Mouse (Mus musculus): ENCODE measurements around the gene Trim27. TPM values are rescaled to one million over a fixed set of nuclear protein-coding genes. Genes with fewer than 3 reads are reported as not detected.

Trim27 gene
- polyA plus RNA-seq, 1 experiment from 2014 or later: 58.5 TPM

DNA sequence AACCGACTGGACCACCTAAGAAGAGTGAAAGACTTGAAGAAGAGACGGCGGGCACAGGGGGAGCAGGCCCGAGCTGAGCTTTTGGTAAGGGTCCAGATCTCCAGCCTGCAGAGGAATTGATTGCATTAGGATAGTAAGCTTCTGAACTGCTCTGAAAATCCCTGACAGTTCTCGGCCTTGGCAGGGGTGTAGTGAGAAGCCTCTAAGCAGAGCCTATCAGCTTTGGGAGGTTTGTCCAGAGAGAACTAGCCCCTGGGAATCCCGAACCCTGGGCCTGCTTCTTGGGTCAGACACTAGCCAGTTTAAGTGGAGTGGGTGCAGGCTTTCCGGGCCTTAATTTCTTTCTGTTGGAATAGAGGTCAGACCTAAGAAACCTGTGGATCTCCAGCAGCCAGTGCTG, 2.8 kb downstream of the Trim27 start:
- DNase-seq (ENCODE audit: low spot score): no peak
- peaks cover 4% of the 10 kb centered on the region; the same call in 1 of the 2 replicates for H3K4me1 ChIP-seq (replicated peaks; ENCODE audit: control insufficient read depth, insufficient read depth)
- peaks cover 13% of the 10 kb centered on the region; the same call in 1 of the 2 replicates for H3K36me3 ChIP-seq (ENCODE audit: control insufficient read depth, insufficient read depth, low read length)
- WGBS: 58% methylated on average over 7 of the region's 7 CpGs
- ATAC-seq (ENCODE audit: low FRiP score, low TSS enrichment): no peak
- no peak overlapping the region for H3K27ac ChIP-seq (replicated peaks)
- H3K4me2 ChIP-seq (replicated peaks; ENCODE audit: low read depth): peak overlapping the region; percentile 88
- peak overlapping the region; percentile 35; the same call in 1 of the 2 replicates for H3K9ac ChIP-seq (ENCODE audit: low read length)
- no peak for TF ChIP-seq CTCF (IDR thresholded peaks at IDR 0.05; ENCODE audit: low read depth)
- no peak for TF ChIP-seq EP300 (optimal IDR thresholded peaks at IDR 0.05)
- 0 out of 2 replicates have a peak overlapping the region, but pooled peaks have one; percentile 96 for H3K4me3 ChIP-seq (ENCODE audit: low read depth, low read length)
- no peaks in the 10 kb centered on the region for H3K9me3 ChIP-seq (ENCODE audit: control insufficient read depth, low read length)
- H3K27me3 ChIP-seq (ENCODE audit: control insufficient read depth, insufficient read depth, low read length): no peaks in the 10 kb centered on the region

DNA sequence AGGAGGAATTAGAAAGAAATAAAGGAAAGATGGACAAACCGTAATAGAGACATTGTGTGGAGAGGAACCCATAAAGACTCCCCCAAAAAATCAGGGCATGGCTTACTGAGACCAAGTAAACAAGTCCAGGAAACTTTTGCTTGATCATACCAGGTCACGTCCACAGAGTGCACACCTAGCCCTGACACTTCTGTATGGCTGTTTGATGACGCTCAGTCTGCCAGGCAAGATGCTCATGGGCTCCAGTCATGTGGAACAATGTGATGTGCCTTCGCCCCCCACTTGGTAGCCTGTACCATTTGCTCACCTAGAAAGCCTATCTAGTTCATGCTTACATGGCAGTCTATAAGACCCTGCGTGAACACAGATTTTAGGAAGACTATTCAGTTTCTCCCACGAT, 3.8 kb downstream of the Trim27 start:
- TF ChIP-seq CTCF (IDR thresholded peaks at IDR 0.05; ENCODE audit: low read depth): no peak
- TF ChIP-seq EP300 (optimal IDR thresholded peaks at IDR 0.05): no peak
- H3K36me3 ChIP-seq (ENCODE audit: control insufficient read depth, insufficient read depth, low read length): peaks cover 13% of the 10 kb centered on the region; the same call in 1 of the 2 replicates
- no peak overlapping the region for H3K4me2 ChIP-seq (replicated peaks; ENCODE audit: low read depth)
- ATAC-seq (ENCODE audit: low FRiP score, low TSS enrichment): no peak
- H3K4me3 ChIP-seq (ENCODE audit: low read depth, low read length): no peak overlapping the region
- no peaks in the 10 kb centered on the region for H3K9me3 ChIP-seq (ENCODE audit: control insufficient read depth, low read length)
- WGBS: 94% methylated on average over 6 of the region's 6 CpGs
- no peak overlapping the region for H3K9ac ChIP-seq (ENCODE audit: low read length)
- H3K27me3 ChIP-seq (ENCODE audit: control insufficient read depth, insufficient read depth, low read length): no peaks in the 10 kb centered on the region
- peaks cover 4% of the 10 kb centered on the region; the same call in 1 of the 2 replicates for H3K4me1 ChIP-seq (replicated peaks; ENCODE audit: control insufficient read depth, insufficient read depth)
- no peak overlapping the region for H3K27ac ChIP-seq (replicated peaks)
- DNase-seq (ENCODE audit: low spot score): no peak

DNA sequence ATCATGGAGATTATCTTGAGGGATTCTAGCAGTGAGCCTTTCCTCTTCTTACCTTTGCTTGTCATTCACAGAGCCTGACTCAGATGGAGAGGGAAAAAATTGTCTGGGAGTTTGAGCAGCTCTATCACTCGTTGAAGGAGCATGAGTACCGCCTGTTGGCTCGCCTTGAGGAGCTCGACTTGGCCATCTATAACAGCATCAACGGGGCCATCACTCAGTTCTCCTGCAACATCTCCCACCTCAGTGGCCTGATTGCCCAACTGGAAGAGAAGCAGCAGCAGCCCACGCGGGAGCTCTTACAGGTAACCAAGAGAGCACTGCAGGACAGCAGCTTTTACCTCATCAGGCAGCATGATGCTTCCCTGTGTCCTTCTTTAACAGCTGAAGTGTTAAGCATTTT, 4.4 kb downstream of the Trim27 start:
- H3K4me1 ChIP-seq (replicated peaks; ENCODE audit: control insufficient read depth, insufficient read depth): peaks cover 4% of the 10 kb centered on the region; the same call in 1 of the 2 replicates
- H3K9me3 ChIP-seq (ENCODE audit: control insufficient read depth, low read length): no peaks in the 10 kb centered on the region
- ATAC-seq (ENCODE audit: low FRiP score, low TSS enrichment) (no peak), DNase-seq (ENCODE audit: low spot score) (no peak)
- WGBS: 94% methylated on average over 7 of the region's 7 CpGs
- peaks cover 18% of the 10 kb centered on the region; the same call in 1 of the 2 replicates for H3K36me3 ChIP-seq (ENCODE audit: control insufficient read depth, insufficient read depth, low read length)
- no peak for TF ChIP-seq EP300 (optimal IDR thresholded peaks at IDR 0.05)
- no peak overlapping the region for H3K9ac ChIP-seq (ENCODE audit: low read length)
- H3K4me3 ChIP-seq (ENCODE audit: low read depth, low read length): no peak overlapping the region
- H3K4me2 ChIP-seq (replicated peaks; ENCODE audit: low read depth): no peak overlapping the region
- no peak overlapping the region for H3K27ac ChIP-seq (replicated peaks)
- H3K27me3 ChIP-seq (ENCODE audit: control insufficient read depth, insufficient read depth, low read length): no peaks in the 10 kb centered on the region

DNA sequence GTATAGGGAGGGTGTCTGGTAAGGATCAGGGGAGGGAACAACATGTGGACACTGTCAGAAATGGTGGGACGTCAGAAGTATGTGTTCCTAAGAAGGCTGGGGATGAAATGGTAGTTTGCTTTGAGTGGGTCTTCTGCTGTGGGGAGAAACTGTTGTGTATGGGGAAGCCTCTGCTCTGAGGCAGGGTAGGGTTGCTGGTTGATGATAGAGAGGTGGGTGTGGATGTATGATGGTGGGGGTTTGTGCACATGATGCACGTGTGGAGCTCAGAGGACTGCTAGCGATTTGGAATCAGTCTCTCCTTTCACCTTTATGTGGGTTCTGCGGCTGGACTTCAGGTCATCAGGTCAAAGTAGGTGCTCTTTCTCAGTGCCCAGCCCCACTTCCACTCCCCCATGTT, 6.3 kb downstream of the Trim27 start:
- DNase-seq (ENCODE audit: low spot score): no peak
- Histone ChIP-seq H3K27ac (replicated peaks) (no peak overlapping the region), H3K27me3 (ENCODE audit: control insufficient read depth, insufficient read depth, low read length) (no peaks in the 10 kb centered on the region), H3K9me3 (ENCODE audit: control insufficient read depth, low read length) (no peaks in the 10 kb centered on the region), H3K4me3 (ENCODE audit: low read depth, low read length) (no peak overlapping the region), H3K9ac (ENCODE audit: low read length) (no peak overlapping the region), H3K4me2 (replicated peaks; ENCODE audit: low read depth) (no peak overlapping the region), H3K36me3 (ENCODE audit: control insufficient read depth, insufficient read depth, low read length) (peaks cover 33% of the 10 kb centered on the region), H3K4me1 (replicated peaks; ENCODE audit: control insufficient read depth, insufficient read depth) (peaks cover 4% of the 10 kb centered on the region; the same call in 1 of the 2 replicates)
- WGBS: 80% methylated on average over 4 of the region's 4 CpGs
- TF ChIP-seq CTCF (IDR thresholded peaks at IDR 0.05; ENCODE audit: low read depth): no peak
- TF ChIP-seq EP300 (optimal IDR thresholded peaks at IDR 0.05): no peak
- no peak for ATAC-seq (ENCODE audit: low FRiP score, low TSS enrichment)

- no peak for ATAC-seq (ENCODE audit: low FRiP score, low TSS enrichment)
- Histone ChIP-seq H3K9ac (ENCODE audit: low read length) (no peak overlapping the region), H3K4me2 (replicated peaks; ENCODE audit: low read depth) (no peak overlapping the region), H3K4me3 (ENCODE audit: low read depth, low read length) (no peak overlapping the region), H3K4me1 (replicated peaks; ENCODE audit: control insufficient read depth, insufficient read depth) (no peaks in the 10 kb centered on the region), H3K9me3 (ENCODE audit: control insufficient read depth, low read length) (no peaks in the 10 kb centered on the region), H3K27ac (replicated peaks) (no peak overlapping the region), H3K27me3 (ENCODE audit: control insufficient read depth, insufficient read depth, low read length) (no peaks in the 10 kb centered on the region), H3K36me3 (ENCODE audit: control insufficient read depth, insufficient read depth, low read length) (peaks cover 11% of the 10 kb centered on the region)
- TF ChIP-seq CTCF (IDR thresholded peaks at IDR 0.05; ENCODE audit: low read depth) (no peak), EP300 (optimal IDR thresholded peaks at IDR 0.05) (no peak)
- 65% methylated on average over 10 of the region's 10 CpGs for WGBS
- no peak for DNase-seq (ENCODE audit: low spot score)
These were observed 16.4 kb downstream of the Trim27 start for GRCm38 (mm10) chr13:21195406-21196228.

DNA sequence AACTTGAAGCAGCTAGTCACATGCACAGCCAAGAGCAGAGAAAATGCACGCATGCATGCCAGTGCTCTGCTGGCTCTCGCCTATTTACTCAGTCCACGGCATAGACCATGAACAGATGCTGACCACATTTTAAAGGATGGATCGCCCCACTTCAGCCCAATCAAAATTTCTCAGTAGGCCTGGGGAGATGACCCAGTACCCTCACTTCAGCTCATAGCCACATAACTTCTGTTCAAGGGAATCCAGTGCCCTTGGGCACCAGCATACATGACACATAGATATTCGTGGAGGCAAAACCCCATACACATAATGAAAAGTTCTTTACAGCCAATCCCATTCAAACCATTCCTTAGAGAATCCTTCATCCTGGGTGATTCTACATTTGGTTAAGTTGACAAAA, 18.5 kb downstream of the Trim27 start:
- WGBS: 68% methylated on average over 5 of the region's 5 CpGs
- ATAC-seq (ENCODE audit: low FRiP score, low TSS enrichment) (no peak), DNase-seq (ENCODE audit: low spot score) (no peak)
- no peak overlapping the region for H3K4me2 ChIP-seq (replicated peaks; ENCODE audit: low read depth)
- no peak overlapping the region for H3K9ac ChIP-seq (ENCODE audit: low read length)
- no peak for TF ChIP-seq EP300 (optimal IDR thresholded peaks at IDR 0.05)
- TF ChIP-seq CTCF (IDR thresholded peaks at IDR 0.05; ENCODE audit: low read depth): no peak
- no peaks in the 10 kb centered on the region for H3K36me3 ChIP-seq (ENCODE audit: control insufficient read depth, insufficient read depth, low read length)
- no peaks in the 10 kb centered on the region for H3K27me3 ChIP-seq (ENCODE audit: control insufficient read depth, insufficient read depth, low read length)
- no peak overlapping the region for H3K27ac ChIP-seq (replicated peaks)
- no peaks in the 10 kb centered on the region for H3K4me1 ChIP-seq (replicated peaks; ENCODE audit: control insufficient read depth, insufficient read depth)
- no peak overlapping the region for H3K4me3 ChIP-seq (ENCODE audit: low read depth, low read length)
- no peaks in the 10 kb centered on the region for H3K9me3 ChIP-seq (ENCODE audit: control insufficient read depth, low read length)
